Mouse (Mus musculus): ENCODE results near the gene Bfsp1. TPM values are rescaled to one million over a fixed set of nuclear protein-coding genes. Genes with fewer than 3 reads are reported as not detected.

Gene Bfsp1
- 0.35 and 0.36 TPM in 2 replicates for polyA plus RNA-seq (2012; rRNA removed)

DNA sequence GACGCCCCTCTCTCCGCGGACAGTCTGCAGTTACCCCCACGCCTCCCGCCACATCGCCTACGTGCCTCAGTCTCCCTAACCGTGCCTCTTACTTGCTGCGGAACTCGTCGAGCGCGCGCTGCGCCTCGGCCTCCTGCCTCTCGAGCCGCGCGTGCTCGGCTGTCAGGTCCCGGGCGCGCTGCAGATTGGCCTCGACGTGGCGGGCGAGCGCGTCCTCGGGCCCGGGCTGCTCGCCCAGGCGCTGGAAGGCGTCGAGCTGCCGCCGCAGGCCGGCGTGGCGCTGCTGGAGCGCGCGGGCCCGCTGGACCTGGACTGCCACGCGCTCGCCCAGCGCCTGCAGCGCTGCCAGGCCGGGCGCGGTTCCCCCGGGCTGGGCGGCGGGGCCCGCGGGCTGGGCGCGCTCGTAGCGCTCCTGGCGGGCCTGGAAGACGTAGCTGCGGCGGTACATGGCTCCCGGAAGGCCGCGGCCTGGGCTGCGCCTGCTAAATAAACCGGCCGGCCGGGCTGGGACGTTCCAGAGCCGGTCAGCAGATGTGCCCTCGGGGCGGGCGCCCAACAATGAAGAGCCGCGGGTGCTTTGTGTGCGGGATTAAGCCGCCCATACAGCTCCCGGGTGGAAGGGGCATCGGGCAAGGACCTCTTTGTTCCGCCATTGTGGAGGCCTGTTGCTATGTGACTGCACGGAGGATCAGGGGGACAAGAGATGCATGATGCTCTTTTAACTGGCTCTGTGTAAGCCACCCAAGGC, at the start of gene Bfsp1:
Bfsp1 (minus strand) TSS at position 690 of the 748 bp plus-strand sequence.
- TF ChIP-seq CTCF (conservative IDR thresholded peaks at IDR 0.05; ENCODE audit: insufficient read depth, insufficient read length, low read depth, low read length): no peak
- TF ChIP-seq POLR2A (IDR thresholded peaks at IDR 0.05; ENCODE audit: low read depth, low read length): no peak
- no peaks in the 10 kb centered on the region for H3K36me3 ChIP-seq (ENCODE audit: control insufficient read depth, insufficient read depth, low read length)
- peak within 1 kb of the TSS; percentile 46 for H3K4me3 ChIP-seq (ENCODE audit: insufficient read depth, low read depth, low read length)
- H3K27ac ChIP-seq (ENCODE audit: insufficient read depth, low read depth, low read length): no peak within 1 kb of the TSS
- peaks cover 5% of the 10 kb centered on the region; the same call in 1 of the 2 replicates for H3K4me1 ChIP-seq (ENCODE audit: control insufficient read depth, insufficient read depth, low read length)
- peak; percentile 47 for DNase-seq
- 5% methylated on average over 85 of the region's 86 CpGs for WGBS
- H3K27me3 ChIP-seq (replicated peaks; ENCODE audit: control insufficient read depth, insufficient read depth, low read length): no peaks in the 10 kb centered on the region

DNA sequence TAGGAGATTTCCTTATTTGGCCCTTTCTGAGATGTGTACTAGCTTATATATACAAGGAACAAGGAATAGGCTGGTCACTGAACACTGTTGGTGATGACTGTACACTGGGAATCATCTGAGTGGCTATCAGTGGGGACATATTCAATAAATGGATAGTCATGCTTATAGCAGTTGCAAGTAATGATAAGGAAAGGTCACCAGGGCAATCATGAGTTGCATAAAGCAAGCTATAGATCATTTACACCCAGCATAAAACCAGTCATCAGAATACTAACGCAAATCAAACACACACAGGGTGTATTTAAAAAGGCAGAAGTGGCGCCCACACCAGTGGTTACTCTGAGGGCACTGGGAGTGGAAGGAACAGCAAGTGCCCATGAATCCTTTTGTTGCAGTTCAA, 49.2 kb upstream of the Bfsp1 start:
- Histone ChIP-seq H3K27me3 (replicated peaks; ENCODE audit: control insufficient read depth, insufficient read depth, low read length) (no peaks in the 10 kb centered on the region), H3K27ac (ENCODE audit: insufficient read depth, low read depth, low read length) (no peak overlapping the region), H3K4me1 (ENCODE audit: control insufficient read depth, insufficient read depth, low read length) (0 out of 2 replicates have a peak, but pooled peaks cover 1% of the 10 kb centered on the region), H3K4me3 (ENCODE audit: insufficient read depth, low read depth, low read length) (no peak overlapping the region), H3K36me3 (ENCODE audit: control insufficient read depth, insufficient read depth, low read length) (no peaks in the 10 kb centered on the region)
- DNase-seq: no peak
- TF ChIP-seq POLR2A (IDR thresholded peaks at IDR 0.05; ENCODE audit: low read depth, low read length): no peak
- no peak for TF ChIP-seq CTCF (conservative IDR thresholded peaks at IDR 0.05; ENCODE audit: insufficient read depth, insufficient read length, low read depth, low read length)
- WGBS: 93% methylated on average over 2 of the region's 2 CpGs

DNA sequence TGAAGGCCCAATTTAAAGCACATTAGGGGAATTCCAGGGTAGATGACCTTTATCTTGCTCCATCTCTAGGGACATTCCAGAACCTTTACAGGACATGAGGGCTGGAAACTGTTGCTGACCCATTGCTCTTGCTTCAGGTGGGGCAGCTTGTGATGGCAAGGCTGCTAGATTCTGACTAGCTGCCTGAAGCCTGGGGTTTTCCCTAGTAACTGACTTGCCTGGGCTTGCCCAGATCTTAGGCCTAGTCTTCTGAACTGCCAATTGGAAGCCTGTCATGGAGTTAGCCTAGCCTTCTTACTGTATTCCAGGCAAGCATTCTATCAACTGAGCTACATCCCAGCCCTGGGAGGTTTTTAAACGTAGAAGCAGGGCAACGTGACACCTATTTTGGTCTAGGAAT, 46.3 kb upstream of the Bfsp1 start:
- TF ChIP-seq CTCF (conservative IDR thresholded peaks at IDR 0.05; ENCODE audit: insufficient read depth, insufficient read length, low read depth, low read length) (no peak), POLR2A (IDR thresholded peaks at IDR 0.05; ENCODE audit: low read depth, low read length) (no peak)
- no peak for DNase-seq
- no peaks in the 10 kb centered on the region for H3K36me3 ChIP-seq (ENCODE audit: control insufficient read depth, insufficient read depth, low read length)
- H3K4me3 ChIP-seq (ENCODE audit: insufficient read depth, low read depth, low read length): no peak overlapping the region
- H3K27ac ChIP-seq (ENCODE audit: insufficient read depth, low read depth, low read length): no peak overlapping the region
- no peaks in the 10 kb centered on the region for H3K27me3 ChIP-seq (replicated peaks; ENCODE audit: control insufficient read depth, insufficient read depth, low read length)
- 82% methylated on average over 2 of the region's 2 CpGs for WGBS
- no peaks in the 10 kb centered on the region; the same call in 1 of the 2 replicates for H3K4me1 ChIP-seq (ENCODE audit: control insufficient read depth, insufficient read depth, low read length)

- Histone ChIP-seq H3K4me3 (ENCODE audit: insufficient read depth, low read depth, low read length) (no peak overlapping the region), H3K36me3 (ENCODE audit: control insufficient read depth, insufficient read depth, low read length) (no peaks in the 10 kb centered on the region), H3K27me3 (replicated peaks; ENCODE audit: control insufficient read depth, insufficient read depth, low read length) (no peaks in the 10 kb centered on the region), H3K4me1 (ENCODE audit: control insufficient read depth, insufficient read depth, low read length) (peaks cover 7% of the 10 kb centered on the region), H3K27ac (ENCODE audit: insufficient read depth, low read depth, low read length) (no peak overlapping the region)
- DNase-seq: peak; percentile 65
- TF ChIP-seq POLR2A (IDR thresholded peaks at IDR 0.05; ENCODE audit: low read depth, low read length): no peak
- TF ChIP-seq CTCF (conservative IDR thresholded peaks at IDR 0.05; ENCODE audit: insufficient read depth, insufficient read length, low read depth, low read length): no peak
- WGBS: 59% methylated on average over 5 of the region's 5 CpGs
These were observed 41.9 kb upstream of the Bfsp1 start for GRCm38 (mm10) chr2:143904896-143905295.

- WGBS: 40% methylated on average over 9 of the region's 9 CpGs
- TF ChIP-seq POLR2A (IDR thresholded peaks at IDR 0.05; ENCODE audit: low read depth, low read length): no peak
- no peak for TF ChIP-seq CTCF (conservative IDR thresholded peaks at IDR 0.05; ENCODE audit: insufficient read depth, insufficient read length, low read depth, low read length)
- Histone ChIP-seq H3K4me1 (ENCODE audit: control insufficient read depth, insufficient read depth, low read length) (peaks cover 7% of the 10 kb centered on the region), H3K27me3 (replicated peaks; ENCODE audit: control insufficient read depth, insufficient read depth, low read length) (no peaks in the 10 kb centered on the region), H3K4me3 (ENCODE audit: insufficient read depth, low read depth, low read length) (no peak overlapping the region), H3K27ac (ENCODE audit: insufficient read depth, low read depth, low read length) (peak overlapping the region; percentile 19), H3K36me3 (ENCODE audit: control insufficient read depth, insufficient read depth, low read length) (no peaks in the 10 kb centered on the region)
- peak; percentile 61 for DNase-seq
These were observed 40.5 kb upstream of the Bfsp1 start for GRCm38 (mm10) chr2:143903376-143904045.

- H3K4me1 ChIP-seq (ENCODE audit: control insufficient read depth, insufficient read depth, low read length): peaks cover 7% of the 10 kb centered on the region
- no peaks in the 10 kb centered on the region for H3K36me3 ChIP-seq (ENCODE audit: control insufficient read depth, insufficient read depth, low read length)
- no peak overlapping the region for H3K4me3 ChIP-seq (ENCODE audit: insufficient read depth, low read depth, low read length)
- WGBS: 68% methylated on average over 5 of the region's 5 CpGs
- TF ChIP-seq POLR2A (IDR thresholded peaks at IDR 0.05; ENCODE audit: low read depth, low read length): no peak
- TF ChIP-seq CTCF (conservative IDR thresholded peaks at IDR 0.05; ENCODE audit: insufficient read depth, insufficient read length, low read depth, low read length): no peak
- no peak for DNase-seq
- H3K27me3 ChIP-seq (replicated peaks; ENCODE audit: control insufficient read depth, insufficient read depth, low read length): no peaks in the 10 kb centered on the region
- H3K27ac ChIP-seq (ENCODE audit: insufficient read depth, low read depth, low read length): no peak overlapping the region
These were observed 37.9 kb upstream of the Bfsp1 start for GRCm38 (mm10) chr2:143900821-143901351.
